Mouse (Mus musculus) hindbrain, embryonic 11.5 days (tissue): ENCODE results near the gene Olfr523. TPM values are rescaled to one million over a fixed set of nuclear protein-coding genes. Genes with fewer than 3 reads are reported as not detected.

Source experiments
- ATAC-seq: fragments of 200-750 bp; cut with Nextera tagmentation; 2 replicates; pipeline ENCODE4 v1.8.0; 2017; ENCODE audit warnings: mild to moderate bottlenecking, moderate TSS enrichment, moderate library complexity; ENCODE audit not compliant: low FRiP score
- DNase-seq: peaks from one replicate; pipeline ENCODE4 v3.0.0-alpha.2; 2015; ENCODE audit warnings: low spot score
- H3K27ac ChIP-seq: fragments of 300-500 bp; sonication (generic); 2 replicates; pipeline ENCODE4 v1.5.1; 2014; ENCODE audit warnings: mild to moderate bottlenecking, low read depth, low read length
- H3K27me3 ChIP-seq: fragments of 300-500 bp; sonication (generic); 2 replicates; pipeline ENCODE4 v1.6.1; 2014; ENCODE audit warnings: mild to moderate bottlenecking, low read length, moderate library complexity, mixed read lengths; ENCODE audit not compliant: control insufficient read depth, insufficient read depth
- H3K36me3 ChIP-seq: fragments of 300-500 bp; sonication (generic); 2 replicates; pipeline ENCODE4 v1.6.1; 2014; ENCODE audit warnings: mild to moderate bottlenecking, low read length, moderate library complexity, mixed read lengths; ENCODE audit not compliant: control insufficient read depth, insufficient read depth
- H3K4me1 ChIP-seq: fragments of 300-500 bp; sonication (generic); replicated peaks from 2 replicates; pipeline ENCODE4 v1.6.1; 2014; ENCODE audit warnings: low read length, mixed read lengths; ENCODE audit not compliant: control insufficient read depth, insufficient read depth
- H3K4me2 ChIP-seq: fragments of 300-500 bp; sonication (generic); replicated peaks from 2 replicates; pipeline ENCODE4 v1.6.1; 2014; ENCODE audit warnings: mild to moderate bottlenecking, low read depth, low read length
- H3K4me3 ChIP-seq: fragments of 300-500 bp; sonication (generic); 2 replicates; pipeline ENCODE4 v1.5.1; 2014; ENCODE audit warnings: low read depth, low read length
- H3K9ac ChIP-seq: fragments of 300-500 bp; sonication (generic); 2 replicates; pipeline ENCODE4 v1.6.1; 2014; ENCODE audit warnings: low read depth, low read length
- H3K9me3 ChIP-seq: fragments of 300-500 bp; sonication (generic); 2 replicates; pipeline ENCODE4 v1.6.1; 2016; ENCODE audit warnings: low read length; ENCODE audit not compliant: control insufficient read depth
- WGBS: fragments of 180-500 bp; shearing (Covaris S2); extraction: QIAGEN DNeasy Blood & Tissue Kit; methylation state at CpG from one replicate; pipeline ENCODE4 v1.1.7; 2014; 5-methylcytosine and 5-hydroxymethylcytosine counted together
- polyA plus RNA-seq: library from polyadenylated mRNA; unstranded; fragments of >200 nt; fragmentation: Nextera tagmentation; extraction: Ambion mirVana; gene quantifications from 2 replicates; pipeline ENCODE4 v1.2.1, GENCODE M21; 2014

Olfr523 gene
- polyA plus RNA-seq, 1 experiment from 2014 or later, result not detected

GRCm38 (mm10) chr7:140164664-140165063 is 8.4 kb upstream of the Olfr523 start, which contains the start of gene Olfr522:
TSS of gene Olfr522 (minus strand) at chr7:140164764.
- Histone ChIP-seq H3K4me3 (no peak within 1 kb of the TSS), H3K27ac (no peak within 1 kb of the TSS), H3K9ac (no peak within 1 kb of the TSS), H3K4me1 (no peaks in the 10 kb centered on the region), H3K4me2 (no peak within 1 kb of the TSS), H3K36me3 (no peaks in the 10 kb centered on the region), H3K27me3 (no peaks in the 10 kb centered on the region), H3K9me3 (no peaks in the 10 kb centered on the region)
- DNase-seq (no peak), ATAC-seq (no peak)
- 78% methylated on average over 7 of the region's 7 CpGs for WGBS

- DNase-seq (no peak), ATAC-seq (no peak)
- no peaks in the 10 kb centered on the region for H3K36me3 ChIP-seq
- H3K27ac ChIP-seq, result no peak overlapping the region
- 69% methylated on average over 1 of the region's 1 CpGs for WGBS
- no peak overlapping the region for H3K9ac ChIP-seq
- no peak overlapping the region for H3K4me3 ChIP-seq
- H3K4me1 ChIP-seq, result no peaks in the 10 kb centered on the region
- H3K9me3 ChIP-seq, result no peaks in the 10 kb centered on the region
- no peak overlapping the region for H3K4me2 ChIP-seq
- H3K27me3 ChIP-seq, result no peaks in the 10 kb centered on the region
Measured at GRCm38 (mm10) chr7:140167950-140168349, 5.1 kb upstream of the Olfr523 start.

DNA sequence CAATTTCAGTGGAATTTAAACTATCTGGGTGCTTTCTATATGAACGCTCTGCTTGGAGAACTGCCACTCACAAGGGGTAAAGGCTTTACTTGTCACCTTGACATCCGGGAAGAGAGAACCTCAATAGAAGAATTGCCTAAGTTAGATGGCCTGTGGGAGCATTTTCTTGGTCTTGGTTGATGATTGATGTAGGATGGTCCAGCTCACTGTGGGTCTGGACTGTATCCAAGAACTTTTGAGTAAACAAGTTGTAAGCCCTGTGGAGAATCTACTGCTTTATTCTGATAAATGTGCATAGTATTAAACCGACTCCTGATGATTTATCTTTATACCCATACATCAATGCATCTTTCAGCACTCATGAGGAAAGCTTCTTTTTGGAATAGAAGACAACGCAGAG is 3.6 kb upstream of the Olfr523 start:
- WGBS, result 83% methylated on average over 4 of the region's 4 CpGs
- DNase-seq, result no peak
- Histone ChIP-seq H3K9me3 (no peaks in the 10 kb centered on the region), H3K4me1 (no peaks in the 10 kb centered on the region), H3K4me3 (no peak overlapping the region), H3K27me3 (no peaks in the 10 kb centered on the region), H3K27ac (no peak overlapping the region), H3K4me2 (no peak overlapping the region), H3K9ac (no peak overlapping the region), H3K36me3 (no peaks in the 10 kb centered on the region)
- ATAC-seq, result no peak

- no peaks in the 10 kb centered on the region for H3K36me3 ChIP-seq
- WGBS, result 93% methylated on average over 3 of the region's 3 CpGs
- ATAC-seq (no peak), DNase-seq (no peak)
- H3K4me1 ChIP-seq, result no peaks in the 10 kb centered on the region
- no peak overlapping the region for H3K4me3 ChIP-seq
- no peaks in the 10 kb centered on the region for H3K27me3 ChIP-seq
- H3K9ac ChIP-seq, result no peak overlapping the region
- no peak overlapping the region for H3K27ac ChIP-seq
- no peak overlapping the region for H3K4me2 ChIP-seq
- H3K9me3 ChIP-seq, result no peaks in the 10 kb centered on the region
Measured at GRCm38 (mm10) chr7:140170863-140171262, 2.2 kb upstream of the Olfr523 start.

- no peaks in the 10 kb centered on the region for H3K36me3 ChIP-seq
- no peaks in the 10 kb centered on the region for H3K27me3 ChIP-seq
- no peaks in the 10 kb centered on the region for H3K9me3 ChIP-seq
- H3K9ac ChIP-seq, result no peak overlapping the region
- ATAC-seq, result no peak
- no peak for DNase-seq
- H3K27ac ChIP-seq, result no peak overlapping the region
- H3K4me2 ChIP-seq, result no peak overlapping the region
- 85% methylated on average over 2 of the region's 2 CpGs for WGBS
- H3K4me1 ChIP-seq, result no peaks in the 10 kb centered on the region
- no peak overlapping the region for H3K4me3 ChIP-seq
Measured at GRCm38 (mm10) chr7:140179176-140179575, 6.2 kb downstream of the Olfr523 start.

- Histone ChIP-seq H3K36me3 (no peaks in the 10 kb centered on the region), H3K9me3 (no peaks in the 10 kb centered on the region), H3K27ac (no peak overlapping the region), H3K4me3 (no peak overlapping the region), H3K27me3 (no peaks in the 10 kb centered on the region), H3K4me2 (no peak overlapping the region), H3K4me1 (no peaks in the 10 kb centered on the region), H3K9ac (no peak overlapping the region)
- 82% methylated on average over 2 of the region's 2 CpGs for WGBS
- ATAC-seq (no peak), DNase-seq (no peak)
Measured at GRCm38 (mm10) chr7:140180692-140181091, 7.7 kb downstream of the Olfr523 start.

GRCm38 (mm10) chr7:140184206-140184605 is 11.2 kb downstream of the Olfr523 start:
- no peaks in the 10 kb centered on the region for H3K36me3 ChIP-seq
- ATAC-seq (no peak), DNase-seq (no peak)
- no peak overlapping the region for H3K4me2 ChIP-seq
- no peak overlapping the region for H3K4me3 ChIP-seq
- H3K4me1 ChIP-seq, result no peaks in the 10 kb centered on the region
- 84% methylated on average over 4 of the region's 4 CpGs for WGBS
- no peak overlapping the region for H3K27ac ChIP-seq
- H3K27me3 ChIP-seq, result no peaks in the 10 kb centered on the region
- no peaks in the 10 kb centered on the region for H3K9me3 ChIP-seq
- H3K9ac ChIP-seq, result no peak overlapping the region

- Histone ChIP-seq H3K27me3 (no peaks in the 10 kb centered on the region), H3K9ac (no peak overlapping the region), H3K4me3 (no peak overlapping the region), H3K9me3 (no peaks in the 10 kb centered on the region), H3K4me1 (no peaks in the 10 kb centered on the region), H3K27ac (no peak overlapping the region), H3K4me2 (no peak overlapping the region), H3K36me3 (no peaks in the 10 kb centered on the region)
- DNase-seq (no peak), ATAC-seq (no peak)
- WGBS, result 69% methylated on average over 18 of the region's 18 CpGs
Measured at GRCm38 (mm10) chr7:140186646-140187620, 13.9 kb downstream of the Olfr523 start.
